Mouse (Mus musculus) CD4-positive, CD25-positive, alpha-beta regulatory T cell, adult 9 weeks (primary cell): Measurements from ENCODE around the gene Rpain. TPM values are rescaled to one million over a fixed set of nuclear protein-coding genes. Genes with fewer than 3 reads are reported as not detected.

Experiments
- polyA plus RNA-seq: library from polyadenylated mRNA; unstranded; fragments of 100-300 nt; shearing (Covaris generic); gene quantifications from one replicate; pipeline ENCODE4 v1.2.1, GENCODE M21; 2017

The Rpain gene
- 113 TPM for polyA plus RNA-seq

DNA sequence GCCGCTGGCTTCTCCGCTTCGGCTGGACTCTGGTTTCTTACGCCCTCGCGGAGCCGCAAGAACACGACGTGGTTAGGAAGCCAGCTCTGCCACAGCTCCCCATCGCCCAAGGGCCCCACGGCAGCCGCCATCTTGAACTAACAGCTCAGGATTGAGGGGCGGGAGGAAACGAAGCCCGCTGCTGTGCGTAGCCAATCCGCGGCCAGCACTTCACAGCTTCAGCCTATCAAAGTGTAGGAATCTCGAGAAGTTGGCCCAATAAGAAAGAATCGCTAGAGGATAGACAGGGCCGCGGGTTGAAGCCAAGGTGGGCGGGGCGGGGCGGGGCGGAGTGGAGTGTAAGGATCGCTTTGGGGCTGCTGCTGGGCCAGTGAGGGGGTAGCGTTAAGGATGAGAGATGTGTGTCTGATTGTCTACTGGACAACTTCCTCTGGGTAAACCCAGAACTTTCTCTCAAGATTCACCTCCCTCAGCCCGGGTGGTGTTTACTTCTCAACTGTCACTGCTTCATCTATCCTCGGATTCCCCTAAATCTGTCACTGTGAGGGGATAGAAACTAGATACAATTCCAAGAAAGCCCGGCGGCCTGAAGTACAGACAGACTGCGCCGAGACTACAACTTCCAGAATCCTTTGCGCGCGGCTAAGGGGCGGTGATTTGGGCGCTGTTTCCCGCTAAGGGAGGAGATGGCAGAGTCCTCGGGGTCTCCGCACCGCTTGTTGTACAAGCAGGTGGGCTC, at the start of gene Rpain, which contains the start of gene Nup88:
TSS of gene Rpain (plus strand) at position 393 of the 739 bp plus-strand sequence.
TSS of gene Nup88 (minus strand) at position 153 of the 739 bp plus-strand sequence.

GRCm38 (mm10) chr11:70982557-70983228, 12.7 kb downstream of the Rpain start, which contains the start of gene C1qbp:
TSS of gene C1qbp (minus strand) at chr11:70983026.

DNA sequence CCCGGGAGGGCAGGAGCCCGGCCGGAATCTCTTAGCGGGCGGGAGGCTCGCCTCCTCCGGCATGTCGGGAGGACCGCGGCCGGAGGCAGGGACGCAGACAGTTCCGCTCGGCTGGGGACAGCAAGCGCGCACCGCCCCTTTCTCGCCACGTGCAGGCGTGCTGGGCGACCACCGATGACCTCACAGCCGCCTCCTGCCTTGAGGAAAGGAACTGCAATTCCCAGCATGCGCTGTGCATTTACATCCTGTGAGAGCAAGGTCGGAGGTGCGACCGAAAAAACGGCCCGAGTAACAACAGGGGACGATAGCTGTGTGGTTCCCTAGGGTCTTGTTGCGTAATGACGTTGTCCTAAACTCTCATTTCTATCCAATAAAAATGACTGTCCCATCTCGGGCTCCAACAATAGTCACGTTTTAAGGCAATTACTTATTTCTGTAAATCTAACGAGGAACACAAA, 34.3 kb downstream of the Rpain start, which contains the start of gene Dhx33:
TSS of gene Dhx33 (minus strand) at position 122 of the 458 bp plus-strand sequence.

GRCm38 (mm10) chr11:71019201-71020068, 49.4 kb downstream of the Rpain start, which contains the start of the genes Mis12 and Derl2:
TSS of gene Mis12 (plus strand) at chr11:71019611.
TSS of gene Derl2 (minus strand) at chr11:71019841.

Other genes starting within 250 kb of the Rpain start
- gene Zfp3, start 206.0 kb upstream of the Rpain start, polyA plus RNA-seq = 5.8 TPM
- gene Scimp, start 157.6 kb upstream of the Rpain start, polyA plus RNA-seq = 0.46 TPM
- gene Rabep1, start 125.4 kb upstream of the Rpain start, polyA plus RNA-seq = 9.8 TPM
- gene Nup88, start 240 bp upstream of the Rpain start, polyA plus RNA-seq = 120 TPM
- 16.5 TPM for gene C1qbp, start 12.8 kb downstream of the Rpain start, polyA plus RNA-seq
- 11.7 TPM for gene Dhx33, start 34.2 kb downstream of the Rpain start, polyA plus RNA-seq
- 48.2 TPM for gene Mis12, start 49.4 kb downstream of the Rpain start, polyA plus RNA-seq
- gene Derl2, start 49.6 kb downstream of the Rpain start, polyA plus RNA-seq = 99.7 TPM
- 13.7 TPM for gene 6330403K07Rik, start 63.3 kb downstream of the Rpain start, polyA plus RNA-seq
- 0.57 TPM for gene Nlrp1a, start 174.5 kb downstream of the Rpain start, polyA plus RNA-seq